17 mouse cellular contexts compared by ENCODE assay signal in the genomic region with DNA sequence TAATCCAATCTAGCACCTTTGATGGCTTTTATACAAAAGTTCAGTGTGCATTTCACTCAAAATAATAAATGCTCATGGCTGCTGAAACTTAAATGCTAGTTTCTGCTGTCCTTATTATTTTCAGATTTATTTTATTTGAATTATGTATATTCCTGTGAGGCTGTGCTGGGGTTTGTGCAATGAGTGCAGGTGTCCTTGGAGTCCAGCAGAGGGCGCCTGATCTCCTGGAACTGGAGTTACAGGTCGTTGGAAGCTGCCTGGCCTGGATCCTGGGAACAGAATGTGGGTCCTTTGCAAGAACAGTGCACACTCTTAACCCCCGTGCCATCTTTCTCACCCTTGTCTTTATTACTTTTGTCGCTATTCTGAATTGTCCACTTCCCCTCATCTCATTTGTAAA. TPM values are rescaled to one million over a fixed set of nuclear protein-coding genes. Genes with fewer than 3 reads are reported as not detected.
DNase-seq lines count a peak whose midpoint lies in the region; ATAC-seq and TF ChIP-seq lines count a peak whose summit lies in the region.
"Had no signal": no experiment of that assay in that cellular context is flagged by ENCODE, and none has a peak within 500 bp of the region (broad histone marks: within the 10 kb centered on the region; RNA-seq: fewer than 3 reads in every experiment).

No protein-coding gene starts in this region.

- intact Hi-C loops in gastrocnemius, adult 2 months (cut with DNase I), result no loop called here
- intact Hi-C loops in gastrocnemius, postnatal 14 days (cut with DNase I; ENCODE audit: low total_unique reads), result loop anchor here (5.0 kb wide), 1 partner anchor 131 kb away; no protein-coding TSS in a partner anchor

- no peak overlapping the region for H3K4me2 ChIP-seq in liver, postnatal 0 days (ENCODE audit: low read depth, low read length)
- no peak overlapping the region for H3K4me2 ChIP-seq in liver, embryonic 11.5 days

- ATAC-seq in liver, postnatal 0 days, result no peak
- ATAC-seq in liver, embryonic 11.5 days (replicated peaks; ENCODE audit: low FRiP score), result no peak

- H3K4me1 ChIP-seq in liver, postnatal 0 days (ENCODE audit: insufficient read depth), result no peaks in the 10 kb centered on the region
- no peaks in the 10 kb centered on the region for H3K4me1 ChIP-seq in liver, embryonic 11.5 days (replicated peaks; ENCODE audit: control insufficient read depth, insufficient read depth, low read length)

- no peak overlapping the region; the same call in 1 of the 2 replicates for H3K4me3 ChIP-seq in gastrocnemius, adult 2 months
- H3K4me3 ChIP-seq in liver, postnatal 0 days (ENCODE audit: low read depth, low read length), result no peak overlapping the region
- H3K4me3 ChIP-seq in liver, embryonic 11.5 days (ENCODE audit: low read depth, low read length), result no peak overlapping the region
- H3K4me3 ChIP-seq: embryonic facial prominence, embryonic 10.5 days; midbrain, embryonic 10.5 days had no signal

- no peak for TF ChIP-seq EP300 in liver, postnatal 0 days (IDR thresholded peaks at IDR 0.05; ENCODE audit: low read depth)

- peak; percentile 55 for TF ChIP-seq CTCF in gastrocnemius, adult 2 months (IDR thresholded peaks at IDR 0.05)
- TF ChIP-seq CTCF in liver, postnatal 0 days (IDR thresholded peaks at IDR 0.05; ENCODE audit: low read depth), result peak; percentile 48

- peak; percentile 37 for DNase-seq in gastrocnemius, adult 2 months
- no peak for DNase-seq in gastrocnemius, postnatal 14 days
- DNase-seq in liver, postnatal 0 days, result no peak
- no peak for DNase-seq in liver, embryonic 11.5 days (ENCODE audit: low spot score)
- DNase-seq in ES-CJ7 (ENCODE audit: low read depth, low spot score), result peak; percentile 69
- peak; percentile 9 for DNase-seq in induced T-regulatory cell, adult 2 months (ENCODE audit: low read depth)
- DNase-seq in spleen, postnatal 10 days (ENCODE audit: low spot score in 2 of 2), result no peak
- DNase-seq in kidney, postnatal 10 days, result no peak
- DNase-seq: cerebellum, adult 2 months; gastrocnemius, postnatal 25 days; heart, postnatal 10 days; kidney, adult 9 months; layer of hippocampus, postnatal 36 days; right cerebral cortex, postnatal 14 days had no signal

- no peaks in the 10 kb centered on the region for H3K36me3 ChIP-seq in liver, postnatal 0 days (replicated peaks; ENCODE audit: insufficient read depth, low read length)
- H3K36me3 ChIP-seq in liver, embryonic 11.5 days (ENCODE audit: control insufficient read depth, insufficient read depth, low read length), result no peaks in the 10 kb centered on the region
- H3K36me3 ChIP-seq: midbrain, embryonic 10.5 days had no signal

- no peaks in the 10 kb centered on the region for H3K9me3 ChIP-seq in liver, postnatal 0 days (ENCODE audit: low read length)
- no peaks in the 10 kb centered on the region for H3K9me3 ChIP-seq in liver, embryonic 11.5 days (ENCODE audit: control insufficient read depth, low read length)

- H3K9ac ChIP-seq in liver, postnatal 0 days (replicated peaks), result no peak overlapping the region
- H3K9ac ChIP-seq in liver, embryonic 11.5 days (ENCODE audit: low read depth, low read length), result no peak overlapping the region

- H3K27ac ChIP-seq in gastrocnemius, adult 2 months, result no peak overlapping the region; the same call in 1 of the 2 replicates
- H3K27ac ChIP-seq in liver, postnatal 0 days (ENCODE audit: low read depth), result no peak overlapping the region
- no peak overlapping the region for H3K27ac ChIP-seq in liver, embryonic 11.5 days (ENCODE audit: low read depth, low read length)
- H3K27ac ChIP-seq: embryonic facial prominence, embryonic 10.5 days; midbrain, embryonic 10.5 days had no signal

- peaks cover 14% of the 10 kb centered on the region for H3K27me3 ChIP-seq in liver, postnatal 0 days (ENCODE audit: insufficient read depth, low read length)
- peaks cover 14% of the 10 kb centered on the region for H3K27me3 ChIP-seq in liver, embryonic 11.5 days (replicated peaks; ENCODE audit: control insufficient read depth, insufficient read depth, low read length)

- 74% methylated on average over 4 of the region's 4 CpGs for WGBS in liver, postnatal 0 days (ENCODE audit: insufficient replicate concordance)
- WGBS in liver, embryonic 11.5 days, result 78% methylated on average over 4 of the region's 4 CpGs

RNA-seq across cellular contexts. Expression of a gene that starts 6.3 kb away (rescaled TPM):
- 10 to 100 TPM in 1 of 2 experiments, 1 to 10 TPM in 1; 7.4 to 19.2 TPM for total RNA-seq in gastrocnemius, adult 2 months (2021)
- 10 to 100 TPM; 12.8 to 16.8 TPM for total RNA-seq in gastrocnemius, postnatal 14 days (2021)
- polyA plus RNA-seq in liver, postnatal 0 days (2015; fragmentation: Nextera tagmentation; extraction: Ambion mirVana), result 0.99 and 1.2 TPM in 2 replicates
- 1.3 and 1.5 TPM in 2 replicates for polyA plus RNA-seq in liver, embryonic 11.5 days (2014; fragmentation: Nextera tagmentation; extraction: Ambion mirVana)
- polyA plus RNA-seq: C2C12 had no signal

RNA-seq across cellular contexts. Expression of a gene that starts 33.7 kb away (rescaled TPM):
- total RNA-seq in gastrocnemius, adult 2 months (2021), result 1 to 10 TPM; 2.8 to 4.0 TPM
- total RNA-seq in gastrocnemius, postnatal 14 days (2021), result 1 to 10 TPM; 2.6 to 3.0 TPM
- polyA plus RNA-seq in liver, postnatal 0 days (2015; fragmentation: Nextera tagmentation; extraction: Ambion mirVana), result 67.2 and 68.4 TPM in 2 replicates
- polyA plus RNA-seq in liver, embryonic 11.5 days (2014; fragmentation: Nextera tagmentation; extraction: Ambion mirVana), result 13.9 and 14.5 TPM in 2 replicates

Comparison
In these comparisons a context has a peak if more than half of its experiments do, and no peak if none do; other contexts are left out.
1. DNase-seq: peak in gastrocnemius, adult 2 months (single experiment), ES-CJ7 (single experiment) and induced T-regulatory cell, adult 2 months (single experiment); none in gastrocnemius, postnatal 14 days (single experiment), liver, postnatal 0 days (single experiment), liver, embryonic 11.5 days (single experiment), spleen, postnatal 10 days (0 of 2) and kidney, postnatal 10 days (single experiment).